Comparison of ENCODE assay signal across 11 mouse cellular contexts in genomic region chr12:70707629-70708289, GRCm38 (mm10).
DNase-seq lines count a peak whose midpoint lies in the region; ATAC-seq and TF ChIP-seq lines count a peak whose summit lies in the region.
"Had no signal": no experiment of that assay in that cellular context is flagged by ENCODE, and none has a peak within 500 bp of the region (broad histone marks: within the 10 kb centered on the region; RNA-seq: fewer than 3 reads in every experiment).

No protein-coding gene starts in this region.

- H3K36me3 ChIP-seq in kidney, embryonic 16.5 days (ENCODE audit: insufficient read depth, low read length) = no peaks in the 10 kb centered on the region
- H3K36me3 ChIP-seq in heart, adult 2 months (ENCODE audit: control insufficient read depth, insufficient read depth, low read length) = no peaks in the 10 kb centered on the region
- no peaks in the 10 kb centered on the region for H3K36me3 ChIP-seq in liver, embryonic 11.5 days (ENCODE audit: control insufficient read depth, insufficient read depth, low read length)
- H3K36me3 ChIP-seq in stomach, embryonic 15.5 days = no peaks in the 10 kb centered on the region
- H3K36me3 ChIP-seq: forebrain, embryonic 12.5 days; hindbrain, embryonic 12.5 days; lung, embryonic 15.5 days had no signal

- WGBS in kidney, embryonic 16.5 days = 67% methylated on average over 6 of the region's 6 CpGs
- WGBS in heart, adult 2 months = 37% methylated on average over 6 of the region's 6 CpGs
- WGBS in liver, embryonic 11.5 days = 47% methylated on average over 6 of the region's 6 CpGs
- WGBS in stomach, embryonic 15.5 days = 52% methylated on average over 6 of the region's 6 CpGs

- intact Hi-C loops in heart, adult 2 months (cut with DNase I) = no loop called here

- no peak for TF ChIP-seq CTCF in heart, adult 2 months (IDR thresholded peaks at IDR 0.05)

- no peak overlapping the region for H3K4me2 ChIP-seq in kidney, embryonic 16.5 days (replicated peaks; ENCODE audit: low read depth, low read length)
- H3K4me2 ChIP-seq in liver, embryonic 11.5 days = no peak overlapping the region
- no peak overlapping the region for H3K4me2 ChIP-seq in stomach, embryonic 15.5 days
- H3K4me2 ChIP-seq: forebrain, embryonic 12.5 days; hindbrain, embryonic 12.5 days; lung, embryonic 15.5 days had no signal

- peaks cover 8% of the 10 kb centered on the region for H3K4me1 ChIP-seq in kidney, embryonic 16.5 days (ENCODE audit: insufficient read depth, low read length)
- peaks cover 7% of the 10 kb centered on the region for H3K4me1 ChIP-seq in heart, adult 2 months (ENCODE audit: control insufficient read depth, insufficient read depth, low read length)
- peaks cover 3% of the 10 kb centered on the region; the same call in 1 of the 2 replicates for H3K4me1 ChIP-seq in liver, embryonic 11.5 days (replicated peaks; ENCODE audit: control insufficient read depth, insufficient read depth, low read length)
- H3K4me1 ChIP-seq in stomach, embryonic 15.5 days = peaks cover 10% of the 10 kb centered on the region; the same call in 1 of the 2 replicates
- H3K4me1 ChIP-seq: forebrain, embryonic 12.5 days; hindbrain, embryonic 12.5 days had no signal

- ATAC-seq in kidney, embryonic 16.5 days (ENCODE audit: low FRiP score, low TSS enrichment) = no peak
- ATAC-seq in liver, embryonic 11.5 days (replicated peaks; ENCODE audit: low FRiP score) = peak; percentile 64
- peak; percentile 88 for ATAC-seq in stomach, embryonic 15.5 days (ENCODE audit: insufficient read depth, low FRiP score, low read depth)

- DNase-seq in kidney, postnatal 14 days = peak; percentile 8
- DNase-seq in heart, adult 2 months = peak; percentile 31 to 63
- DNase-seq in liver, embryonic 11.5 days (ENCODE audit: low spot score) = no peak
- no peak for DNase-seq in spleen, adult 18-20 months
- DNase-seq in spleen, postnatal 4 days (ENCODE audit: low spot score in 2 of 2) = no peak
- DNase-seq in layer of hippocampus, adult 18-20 months (ENCODE audit: low spot score in 2 of 2) = no peak

- H3K9ac ChIP-seq in kidney, embryonic 16.5 days (replicated peaks; ENCODE audit: low read length) = no peak overlapping the region
- no peak overlapping the region for H3K9ac ChIP-seq in heart, adult 2 months (ENCODE audit: low read depth, low read length)
- no peak overlapping the region for H3K9ac ChIP-seq in liver, embryonic 11.5 days (ENCODE audit: low read depth, low read length)
- H3K9ac ChIP-seq in stomach, embryonic 15.5 days = no peak overlapping the region
- H3K9ac ChIP-seq: forebrain, embryonic 12.5 days; hindbrain, embryonic 12.5 days; lung, embryonic 15.5 days had no signal

- H3K27me3 ChIP-seq in kidney, embryonic 16.5 days (ENCODE audit: insufficient read depth, low read length) = no peaks in the 10 kb centered on the region
- H3K27me3 ChIP-seq in heart, adult 2 months (ENCODE audit: control insufficient read depth, insufficient read depth, low read length) = no peaks in the 10 kb centered on the region
- no peaks in the 10 kb centered on the region for H3K27me3 ChIP-seq in liver, embryonic 11.5 days (replicated peaks; ENCODE audit: control insufficient read depth, insufficient read depth, low read length)
- no peaks in the 10 kb centered on the region for H3K27me3 ChIP-seq in stomach, embryonic 15.5 days (replicated peaks)
- H3K27me3 ChIP-seq: forebrain, embryonic 12.5 days; hindbrain, embryonic 12.5 days; lung, embryonic 15.5 days had no signal

- no peaks in the 10 kb centered on the region for H3K79me2 ChIP-seq in heart, adult 2 months (replicated peaks; ENCODE audit: control insufficient read depth, insufficient read depth, low read length)

- H3K9me3 ChIP-seq in kidney, embryonic 16.5 days (ENCODE audit: low read length) = no peaks in the 10 kb centered on the region
- no peaks in the 10 kb centered on the region for H3K9me3 ChIP-seq in liver, embryonic 11.5 days (ENCODE audit: control insufficient read depth, low read length)
- no peaks in the 10 kb centered on the region for H3K9me3 ChIP-seq in stomach, embryonic 15.5 days
- H3K9me3 ChIP-seq: forebrain, embryonic 12.5 days; hindbrain, embryonic 12.5 days; lung, embryonic 15.5 days had no signal

- no peak overlapping the region for H3K27ac ChIP-seq in kidney, embryonic 16.5 days (ENCODE audit: low read length)
- H3K27ac ChIP-seq in heart, adult 2 months = no peak overlapping the region; the same call in 1 of the 2 replicates
- H3K27ac ChIP-seq in liver, embryonic 11.5 days (ENCODE audit: low read depth, low read length) = peak overlapping the region; percentile 48; the same call in 1 of the 2 replicates
- H3K27ac ChIP-seq in stomach, embryonic 15.5 days = peak overlapping the region; percentile 41
- H3K27ac ChIP-seq: forebrain, embryonic 12.5 days; hindbrain, embryonic 12.5 days; lung, embryonic 15.5 days had no signal

- no peak overlapping the region for H3K4me3 ChIP-seq in kidney, embryonic 16.5 days (ENCODE audit: low read length)
- no peak overlapping the region for H3K4me3 ChIP-seq in heart, adult 2 months
- no peak overlapping the region for H3K4me3 ChIP-seq in liver, embryonic 11.5 days (ENCODE audit: low read depth, low read length)
- no peak overlapping the region for H3K4me3 ChIP-seq in stomach, embryonic 15.5 days (replicated peaks)
- H3K4me3 ChIP-seq: forebrain, embryonic 12.5 days; hindbrain, embryonic 12.5 days; lung, embryonic 15.5 days had no signal

- TF ChIP-seq EP300 in heart, adult 2 months (IDR thresholded peaks at IDR 0.05; ENCODE audit: insufficient read depth, low read depth, low read length) = 0 out of 2 replicates have a peak, but pooled peaks have one; percentile 10

- TF ChIP-seq POLR2A in heart, adult 2 months (IDR thresholded peaks at IDR 0.05; ENCODE audit: insufficient read depth, low read depth, low read length) = no peak

Comparison
In these comparisons a context has a peak if more than half of its experiments do, and no peak if none do; other contexts are left out.
1. DNase-seq: peak in kidney, postnatal 14 days (single experiment) and heart, adult 2 months (2 of 2); none in liver, embryonic 11.5 days (single experiment), spleen, adult 18-20 months (0 of 2), spleen, postnatal 4 days (0 of 2) and layer of hippocampus, adult 18-20 months (0 of 2).
2. H3K27ac ChIP-seq: peak in liver, embryonic 11.5 days (single experiment) and stomach, embryonic 15.5 days (single experiment); none in kidney, embryonic 16.5 days (single experiment) and heart, adult 2 months (single experiment).